Mouse (Mus musculus) kidney, postnatal 14 days (tissue): ENCODE measurements at regions not wholly inside any gene's neighbourhood (a gene's known extent, or its start where the extent isn't known, plus 50 kb on each side); places are given as distances from the start of the nearest gene placed in this dataset.

Experiments
- DNase-seq: peaks from one replicate; pipeline ENCODE4 v3.0.0; 2022; ENCODE audit warnings: mixed read lengths

GRCm38 (mm10) chr1:177620501-177621099 is 109.0 kb upstream of the 1700016C15Rik start:
- DNase-seq: no peak

GRCm38 (mm10) chr1:177621854-177622590 is 107.6 kb upstream of the 1700016C15Rik start:
- DNase-seq: no peak

- peak; percentile 71 for DNase-seq
These were observed 106.3 kb upstream of the 1700016C15Rik start for GRCm38 (mm10) chr1:177623304-177623726.

- DNase-seq: no peak
These were observed 105.9 kb upstream of the 1700016C15Rik start for GRCm38 (mm10) chr1:177623735-177624134.

- no peak for DNase-seq
These were observed 101.8 kb upstream of the 1700016C15Rik start for GRCm38 (mm10) chr1:177627814-177628213.

GRCm38 (mm10) chr1:177633966-177634602 is 95.5 kb upstream of the 1700016C15Rik start:
- no peak for DNase-seq

- DNase-seq: no peak
These were observed 92.6 kb upstream of the 1700016C15Rik start for GRCm38 (mm10) chr1:177637061-177637460.

- no peak for DNase-seq
These were observed 91.2 kb upstream of the 1700016C15Rik start for GRCm38 (mm10) chr1:177638381-177638780.

GRCm38 (mm10) chr1:177639931-177640846 is 89.4 kb upstream of the 1700016C15Rik start:
- no peak for DNase-seq

- DNase-seq: peak; percentile 71
These were observed 86.7 kb upstream of the 1700016C15Rik start for GRCm38 (mm10) chr1:177642712-177643467.

GRCm38 (mm10) chr1:177643662-177644061 is 86.0 kb upstream of the 1700016C15Rik start:
- no peak for DNase-seq

GRCm38 (mm10) chr1:177644214-177644613 is 85.4 kb upstream of the 1700016C15Rik start:
- no peak for DNase-seq

GRCm38 (mm10) chr1:177645327-177645726 is 84.3 kb upstream of the 1700016C15Rik start:
- no peak for DNase-seq

- no peak for DNase-seq
These were observed 83.6 kb upstream of the 1700016C15Rik start for GRCm38 (mm10) chr1:177645897-177646535.

GRCm38 (mm10) chr1:177647876-177648275 is 81.7 kb upstream of the 1700016C15Rik start:
- DNase-seq: no peak

- DNase-seq: no peak
These were observed 80.6 kb upstream of the 1700016C15Rik start for GRCm38 (mm10) chr1:177648974-177649373.

GRCm38 (mm10) chr1:177651219-177651618 is 78.4 kb upstream of the 1700016C15Rik start:
- DNase-seq: no peak

GRCm38 (mm10) chr1:177663163-177663562 is 66.5 kb upstream of the 1700016C15Rik start:
- DNase-seq: peak; percentile 39

- DNase-seq: no peak
These were observed 62.4 kb upstream of the 1700016C15Rik start for GRCm38 (mm10) chr1:177667041-177667791.

GRCm38 (mm10) chr1:177670576-177670975 is 59.0 kb upstream of the 1700016C15Rik start:
- DNase-seq: no peak

GRCm38 (mm10) chr1:177676657-177677056 is 53.0 kb upstream of the 1700016C15Rik start:
- no peak for DNase-seq
